Mouse (Mus musculus): ENCODE measurements at regions not wholly inside any gene's neighbourhood (a gene's known extent, or its start where the extent isn't known, plus 50 kb on each side); places are given as distances from the start of the nearest gene placed in this dataset.

GRCm38 (mm10) chr19:6598186-6598585, 55.4 kb upstream of the Slc22a12 start:
- TF ChIP-seq CTCF (IDR thresholded peaks at IDR 0.05; ENCODE audit: borderline replicate concordance, control insufficient read depth, extremely low read depth, insufficient read depth, low read length, poor library complexity) (no peak), POLR2A (IDR thresholded peaks at IDR 0.05; ENCODE audit: control insufficient read depth, extremely low read depth, insufficient read depth, low read length, poor library complexity) (no peak)
